Comparison of ENCODE assay signal across 9 mouse cellular contexts in genomic region chr7:38217417-38218171, GRCm38 (mm10). TPM values are rescaled to one million over a fixed set of nuclear protein-coding genes. Genes with fewer than 3 reads are reported as not detected.
DNase-seq lines count a peak whose midpoint lies in the region; ATAC-seq and TF ChIP-seq lines count a peak whose summit lies in the region.
"Had no signal": no experiment of that assay in that cellular context is flagged by ENCODE, and none has a peak within 500 bp of the region (broad histone marks: within the 10 kb centered on the region; RNA-seq: fewer than 3 reads in every experiment).

No protein-coding gene starts in this region.

- no peak overlapping the region for H3K4me2 ChIP-seq in lung, embryonic 16.5 days (ENCODE audit: low read depth, low read length)

- TF ChIP-seq POLR2A in cerebellum, adult 2 months (IDR thresholded peaks at IDR 0.05; ENCODE audit: borderline replicate concordance, insufficient read depth, low read length): no peak
- peak; percentile 35; the same call in 1 of the 2 replicates for TF ChIP-seq POLR2A in heart, adult 2 months (IDR thresholded peaks at IDR 0.05; ENCODE audit: insufficient read depth, low read depth, low read length)
- no peak for TF ChIP-seq POLR2A in testis, adult 2 months (IDR thresholded peaks at IDR 0.05; ENCODE audit: control insufficient read depth, low read depth, low read length)

- H3K9ac ChIP-seq in heart, adult 2 months (ENCODE audit: low read depth, low read length): peak overlapping the region; percentile 31; the same call in 1 of the 2 replicates
- no peak overlapping the region for H3K9ac ChIP-seq in lung, embryonic 16.5 days (ENCODE audit: low read length)
- H3K9ac ChIP-seq: liver, embryonic 14.5 days had no signal

- TF ChIP-seq CTCF in cerebellum, adult 2 months (IDR thresholded peaks at IDR 0.05; ENCODE audit: borderline replicate concordance, insufficient read depth, low read depth, low read length): no peak
- peak; percentile 48 for TF ChIP-seq CTCF in heart, adult 2 months (IDR thresholded peaks at IDR 0.05)
- no peak for TF ChIP-seq CTCF in testis, adult 2 months (IDR thresholded peaks at IDR 0.05; ENCODE audit: control insufficient read depth, insufficient read depth, insufficient replicate concordance, low read depth, low read length)

- no peak for ATAC-seq in cerebellum, adult (ENCODE audit: insufficient number of reproducible peaks, low FRiP score, low TSS enrichment)
- ATAC-seq in lung, embryonic 16.5 days (ENCODE audit: low read depth): peak; percentile 88
- no peak for ATAC-seq in erythroblast, adult 5-6 weeks (replicated peaks; ENCODE audit: low FRiP score, poor library complexity, severe bottlenecking)

- no peaks in the 10 kb centered on the region for H3K9me3 ChIP-seq in lung, embryonic 16.5 days (ENCODE audit: control insufficient read depth, low read length)

- H3K27me3 ChIP-seq in cerebellum, adult 2 months (ENCODE audit: control insufficient read depth, insufficient read depth, low read length): no peaks in the 10 kb centered on the region
- H3K27me3 ChIP-seq in heart, adult 2 months (ENCODE audit: control insufficient read depth, insufficient read depth, low read length): no peaks in the 10 kb centered on the region
- no peaks in the 10 kb centered on the region for H3K27me3 ChIP-seq in lung, embryonic 16.5 days (ENCODE audit: control insufficient read depth, insufficient read depth, low read depth, low read length)
- H3K27me3 ChIP-seq in testis, adult 2 months (ENCODE audit: control insufficient read depth, insufficient read depth, low read length): no peaks in the 10 kb centered on the region

- intact Hi-C loops in heart, adult 2 months (cut with DNase I): no loop called here

- DNase-seq in cerebellum, adult 2 months: peak; percentile 51 to 68
- peak; percentile 89 for DNase-seq in adrenal gland, postnatal 10 days
- peak; percentile 92 to 93 for DNase-seq in heart, adult 2 months
- peak; percentile 92 to 96 for DNase-seq in kidney, postnatal 36 days

- TF ChIP-seq EP300 in heart, adult 2 months (IDR thresholded peaks at IDR 0.05; ENCODE audit: insufficient read depth, low read depth, low read length): peak; percentile 99

- peaks cover 42% of the 10 kb centered on the region for H3K4me1 ChIP-seq in cerebellum, adult 2 months (ENCODE audit: control insufficient read depth, insufficient read depth, low read length)
- H3K4me1 ChIP-seq in heart, adult 2 months (ENCODE audit: control insufficient read depth, insufficient read depth, low read length): peaks cover 26% of the 10 kb centered on the region
- no peaks in the 10 kb centered on the region for H3K4me1 ChIP-seq in lung, embryonic 16.5 days (replicated peaks; ENCODE audit: control insufficient read depth, insufficient read depth, low read length)
- H3K4me1 ChIP-seq in testis, adult 2 months (ENCODE audit: control insufficient read depth, insufficient read depth, low read length): peaks cover 4% of the 10 kb centered on the region

- 36% methylated on average over 5 of the region's 5 CpGs for WGBS in cerebellum, adult 2 months
- 38% methylated on average over 5 of the region's 5 CpGs for WGBS in heart, adult 2 months
- WGBS in lung, embryonic 16.5 days: 59% methylated on average over 5 of the region's 5 CpGs

- no peaks in the 10 kb centered on the region for H3K79me2 ChIP-seq in heart, adult 2 months (replicated peaks; ENCODE audit: control insufficient read depth, insufficient read depth, low read length)

- peak overlapping the region; percentile 46; the same call in 1 of the 2 replicates for H3K27ac ChIP-seq in cerebellum, adult 2 months (ENCODE audit: insufficient read depth, low read length)
- H3K27ac ChIP-seq in heart, adult 2 months: peak overlapping the region; percentile 80
- peak overlapping the region; percentile 67 for H3K27ac ChIP-seq in lung, embryonic 16.5 days (ENCODE audit: low read length)
- H3K27ac ChIP-seq in testis, adult 2 months (ENCODE audit: control insufficient read depth, insufficient read depth, low read depth, low read length): peak overlapping the region; percentile 61; the same call in 1 of the 2 replicates
- H3K27ac ChIP-seq: liver, embryonic 14.5 days had no signal

- no peak overlapping the region for H3K4me3 ChIP-seq in cerebellum, adult 2 months (replicated peaks; ENCODE audit: insufficient read depth, low read depth, low read length)
- no peak overlapping the region for H3K4me3 ChIP-seq in heart, adult 2 months
- no peak overlapping the region for H3K4me3 ChIP-seq in lung, embryonic 16.5 days (ENCODE audit: low read length)
- no peak overlapping the region for H3K4me3 ChIP-seq in testis, adult 2 months (ENCODE audit: control insufficient read depth, low read depth, low read length)

- peaks cover 8% of the 10 kb centered on the region; the same call in 1 of the 2 replicates for H3K36me3 ChIP-seq in heart, adult 2 months (ENCODE audit: control insufficient read depth, insufficient read depth, low read length)
- peaks cover 5% of the 10 kb centered on the region; the same call in 1 of the 2 replicates for H3K36me3 ChIP-seq in lung, embryonic 16.5 days (ENCODE audit: control insufficient read depth, insufficient read depth, low read length)
- no peaks in the 10 kb centered on the region for H3K36me3 ChIP-seq in testis, adult 2 months (ENCODE audit: control insufficient read depth, insufficient read depth, low read length)

RNA-seq across cellular contexts. Expression of gene Plekhf1, which starts 10.2 kb away (rescaled TPM):
- 8.2 and 10.2 TPM in 2 replicates for polyA plus RNA-seq in cerebellum, adult 2 months (2012; rRNA removed)
- 1 to 10 TPM; 4.2 to 6.1 TPM for total RNA-seq in adrenal gland, postnatal 10 days (2021)
- 10 to 100 TPM in 1 of 2 experiments, 1 to 10 TPM in 1; 9.3 to 14.6 TPM for total RNA-seq in heart, adult 2 months (2021)
- 8.6 and 8.9 TPM in 2 replicates for polyA plus RNA-seq in heart, adult 2 months (2012; rRNA removed)
- 5.6 and 6.6 TPM in 2 replicates for polyA plus RNA-seq in lung, embryonic 16.5 days (2015; fragmentation: Nextera tagmentation; extraction: Ambion mirVana)
- polyA plus RNA-seq in testis, adult 2 months (2012; rRNA removed): 2.7 and 2.8 TPM in 2 replicates
- 0.42 TPM in 1 of 2 replicates, not detected in the other for total RNA-seq in erythroblast, adult 5-6 weeks (2015; ENCODE audit: low replicate concordance)
- 0.09 TPM in 1 of 2 replicates, not detected in the other for total RNA-seq in erythroblast, adult 5-6 weeks (2017; ENCODE audit: low replicate concordance)

RNA-seq across cellular contexts. Expression of gene 1600014C10Rik, which starts 34.6 kb away (rescaled TPM):
- polyA plus RNA-seq in cerebellum, adult 2 months (2012; rRNA removed): 32.8 and 33.1 TPM in 2 replicates
- total RNA-seq in adrenal gland, postnatal 10 days (2021): 10 to 100 TPM; 45.5 to 58.0 TPM
- total RNA-seq in heart, adult 2 months (2021): 10 to 100 TPM; 31.6 to 32.0 TPM
- polyA plus RNA-seq in heart, adult 2 months (2012; rRNA removed): 29.3 and 50.6 TPM in 2 replicates
- 18.7 and 18.9 TPM in 2 replicates for polyA plus RNA-seq in lung, embryonic 16.5 days (2015; fragmentation: Nextera tagmentation; extraction: Ambion mirVana)
- polyA plus RNA-seq in testis, adult 2 months (2012; rRNA removed): 1.9 and 3.1 TPM in 2 replicates
- total RNA-seq in erythroblast, adult 5-6 weeks (2015; ENCODE audit: low replicate concordance): 4.8 and 10.6 TPM in 2 replicates
- total RNA-seq in erythroblast, adult 5-6 weeks (2017; ENCODE audit: low replicate concordance): 7.7 and 8.8 TPM in 2 replicates

RNA-seq across cellular contexts. Expression of gene Pop4, which starts 53.6 kb away (rescaled TPM):
- 36.8 and 39.3 TPM in 2 replicates for polyA plus RNA-seq in cerebellum, adult 2 months (2012; rRNA removed)
- total RNA-seq in adrenal gland, postnatal 10 days (2021): 10 to 100 TPM; 34.4 to 37.7 TPM
- 10 to 100 TPM in 1 of 2 experiments, 1 to 10 TPM in 1; 9.2 to 10.8 TPM for total RNA-seq in heart, adult 2 months (2021)
- polyA plus RNA-seq in heart, adult 2 months (2012; rRNA removed): 6.8 and 10.0 TPM in 2 replicates
- polyA plus RNA-seq in lung, embryonic 16.5 days (2015; fragmentation: Nextera tagmentation; extraction: Ambion mirVana): 55.4 and 59.7 TPM in 2 replicates
- polyA plus RNA-seq in testis, adult 2 months (2012; rRNA removed): 12.5 and 14.0 TPM in 2 replicates
- 1.7 and 7.7 TPM in 2 replicates for total RNA-seq in erythroblast, adult 5-6 weeks (2015; ENCODE audit: low replicate concordance)
- 3.2 and 5.2 TPM in 2 replicates for total RNA-seq in erythroblast, adult 5-6 weeks (2017; ENCODE audit: low replicate concordance)
